Mouse (Mus musculus): ENCODE data around the gene Pik3r3. TPM values are rescaled to one million over a fixed set of nuclear protein-coding genes. Genes with fewer than 3 reads are reported as not detected.

Pik3r3 gene
- polyA plus RNA-seq, 1 experiment = 3.5 TPM

GRCm38 (mm10) chr4:116176543-116176988, 44.9 kb upstream of the Pik3r3 start:
- DNase-seq (ENCODE audit: low read depth in 1 of 2, low spot score in 2 of 2) = peak in 1 of 2 experiments; percentile 23
- WGBS = 4% methylated on average over 9 of the region's 10 CpGs
- H3K27ac ChIP-seq (ENCODE audit: insufficient read depth, low read length) = peak overlapping the region; percentile 37
- H3K36me3 ChIP-seq (ENCODE audit: control insufficient read depth, insufficient read depth, low read length) = no peaks in the 10 kb centered on the region
- H3K27me3 ChIP-seq (ENCODE audit: control insufficient read depth, insufficient read depth, low read length) = no peaks in the 10 kb centered on the region
- peak overlapping the region; percentile 25; the same call in 1 of the 2 replicates for H3K4me3 ChIP-seq (ENCODE audit: extremely low read depth, insufficient read depth, insufficient read length)
- H3K4me1 ChIP-seq (ENCODE audit: control insufficient read depth, insufficient read depth, insufficient read length) = peaks cover 17% of the 10 kb centered on the region; the same call in 1 of the 2 replicates
- no peak for TF ChIP-seq CTCF (IDR thresholded peaks at IDR 0.05; ENCODE audit: extremely low read depth, insufficient read depth, insufficient read length, insufficient replicate concordance)
- TF ChIP-seq POLR2A (IDR thresholded peaks at IDR 0.05; ENCODE audit: low read depth, low read length) = no peak

DNA sequence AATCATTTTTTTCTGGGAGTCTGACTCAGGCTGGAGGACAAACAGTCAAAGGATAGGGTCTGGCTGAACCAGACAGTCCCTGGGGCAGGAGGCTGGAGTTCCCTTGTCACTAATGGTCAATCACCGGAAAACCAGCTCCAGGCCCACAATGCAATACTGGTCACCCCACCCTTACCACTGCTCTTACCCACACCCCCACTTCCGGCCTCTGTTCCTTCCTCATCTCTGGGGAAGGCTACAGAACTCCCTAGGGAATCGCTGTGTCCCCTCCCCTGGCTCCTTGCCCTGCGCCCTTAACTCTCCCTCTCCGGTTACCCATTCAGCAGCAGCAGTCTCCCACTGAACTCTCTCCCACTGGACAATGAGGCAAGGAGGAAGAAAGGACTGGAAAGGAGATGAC, 44.3 kb upstream of the Pik3r3 start:
- H3K4me3 ChIP-seq (ENCODE audit: extremely low read depth, insufficient read depth, insufficient read length) = no peak overlapping the region
- 16% methylated on average over 5 of the region's 5 CpGs for WGBS

GRCm38 (mm10) chr4:116182079-116182478, 39.3 kb upstream of the Pik3r3 start:
- H3K4me3 ChIP-seq (ENCODE audit: extremely low read depth, insufficient read depth, insufficient read length) = no peak overlapping the region
- H3K4me1 ChIP-seq (ENCODE audit: control insufficient read depth, insufficient read depth, insufficient read length) = peaks cover 3% of the 10 kb centered on the region; the same call in 1 of the 2 replicates
- H3K36me3 ChIP-seq (ENCODE audit: control insufficient read depth, insufficient read depth, low read length) = no peaks in the 10 kb centered on the region
- peaks cover 1% of the 10 kb centered on the region; the same call in 1 of the 2 replicates for H3K27me3 ChIP-seq (ENCODE audit: control insufficient read depth, insufficient read depth, low read length)
- WGBS = 86% methylated on average over 3 of the region's 3 CpGs
- H3K27ac ChIP-seq (ENCODE audit: insufficient read depth, low read length) = no peak overlapping the region
- DNase-seq (ENCODE audit: low read depth in 1 of 2, low spot score in 2 of 2) = no peak
- TF ChIP-seq POLR2A (IDR thresholded peaks at IDR 0.05; ENCODE audit: low read depth, low read length) = no peak
- no peak for TF ChIP-seq CTCF (IDR thresholded peaks at IDR 0.05; ENCODE audit: extremely low read depth, insufficient read depth, insufficient read length, insufficient replicate concordance)

More for the DNA sequence above, 44.3 kb upstream of the Pik3r3 start:
- peaks cover 17% of the 10 kb centered on the region; the same call in 1 of the 2 replicates for H3K4me1 ChIP-seq (ENCODE audit: control insufficient read depth, insufficient read depth, insufficient read length)
- TF ChIP-seq POLR2A (IDR thresholded peaks at IDR 0.05; ENCODE audit: low read depth, low read length) (no peak), CTCF (IDR thresholded peaks at IDR 0.05; ENCODE audit: extremely low read depth, insufficient read depth, insufficient read length, insufficient replicate concordance) (no peak)
- no peaks in the 10 kb centered on the region for H3K27me3 ChIP-seq (ENCODE audit: control insufficient read depth, insufficient read depth, low read length)
- DNase-seq (ENCODE audit: low read depth in 1 of 2, low spot score in 2 of 2) = peak in 1 of 2 experiments; percentile 59
- H3K27ac ChIP-seq (ENCODE audit: insufficient read depth, low read length) = peak overlapping the region; percentile 73
- no peaks in the 10 kb centered on the region for H3K36me3 ChIP-seq (ENCODE audit: control insufficient read depth, insufficient read depth, low read length)

DNA sequence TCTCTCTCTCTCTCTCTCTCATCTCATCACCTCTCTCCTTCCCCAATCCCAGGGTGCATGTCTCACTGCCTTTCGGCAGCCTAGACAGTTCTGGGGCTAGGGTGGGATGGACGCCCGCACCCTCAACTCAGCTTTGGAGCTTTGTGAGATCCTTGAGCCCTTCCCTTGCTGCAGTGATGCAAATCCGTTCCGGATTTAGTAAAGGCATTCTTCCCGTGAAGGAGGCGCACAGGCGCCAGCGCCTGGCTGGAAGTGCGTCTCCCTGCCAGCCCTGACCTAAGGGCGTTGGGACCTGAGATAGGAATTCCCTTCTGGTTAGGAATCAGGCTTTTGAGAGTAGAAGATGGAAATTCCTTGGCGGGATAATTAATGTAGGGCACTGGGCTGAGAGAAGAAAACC, 38.7 kb upstream of the Pik3r3 start:
- TF ChIP-seq CTCF (IDR thresholded peaks at IDR 0.05; ENCODE audit: extremely low read depth, insufficient read depth, insufficient read length, insufficient replicate concordance) (no peak), POLR2A (IDR thresholded peaks at IDR 0.05; ENCODE audit: low read depth, low read length) (no peak)
- no peak for DNase-seq (ENCODE audit: low read depth in 1 of 2, low spot score in 2 of 2)
- Histone ChIP-seq H3K27ac (ENCODE audit: insufficient read depth, low read length) (no peak overlapping the region; the same call in 1 of the 2 replicates), H3K36me3 (ENCODE audit: control insufficient read depth, insufficient read depth, low read length) (no peaks in the 10 kb centered on the region), H3K4me3 (ENCODE audit: extremely low read depth, insufficient read depth, insufficient read length) (no peak overlapping the region), H3K27me3 (ENCODE audit: control insufficient read depth, insufficient read depth, low read length) (peaks cover 1% of the 10 kb centered on the region; the same call in 1 of the 2 replicates), H3K4me1 (ENCODE audit: control insufficient read depth, insufficient read depth, insufficient read length) (no peaks in the 10 kb centered on the region)
- 68% methylated on average over 12 of the region's 12 CpGs for WGBS

DNA sequence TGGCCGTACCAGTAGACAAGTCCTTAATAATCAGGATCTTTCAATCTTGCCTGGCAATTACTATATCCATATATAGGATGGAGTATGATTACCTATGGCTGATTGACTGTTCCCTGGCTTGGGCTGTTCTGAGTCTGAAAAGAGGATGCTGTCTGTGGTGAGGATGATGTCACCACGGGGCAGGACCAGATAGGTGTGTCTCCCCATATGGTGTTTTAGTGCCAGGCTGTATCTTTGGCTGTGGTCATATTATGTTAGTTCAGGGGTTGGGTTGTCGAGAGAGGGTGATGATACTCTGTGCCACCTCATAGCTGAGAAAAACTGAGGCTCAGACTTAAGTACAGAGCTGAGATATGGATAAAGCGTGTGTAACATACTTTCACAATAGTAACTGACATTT, 36.3 kb upstream of the Pik3r3 start:
- H3K4me1 ChIP-seq (ENCODE audit: control insufficient read depth, insufficient read depth, insufficient read length) = no peaks in the 10 kb centered on the region
- no peak overlapping the region for H3K27ac ChIP-seq (ENCODE audit: insufficient read depth, low read length)
- WGBS = 75% methylated on average over 4 of the region's 4 CpGs
- H3K27me3 ChIP-seq (ENCODE audit: control insufficient read depth, insufficient read depth, low read length) = peaks cover 1% of the 10 kb centered on the region; the same call in 1 of the 2 replicates
- no peak for TF ChIP-seq CTCF (IDR thresholded peaks at IDR 0.05; ENCODE audit: extremely low read depth, insufficient read depth, insufficient read length, insufficient replicate concordance)
- no peak for TF ChIP-seq POLR2A (IDR thresholded peaks at IDR 0.05; ENCODE audit: low read depth, low read length)
- no peak overlapping the region for H3K4me3 ChIP-seq (ENCODE audit: extremely low read depth, insufficient read depth, insufficient read length)
- no peak for DNase-seq (ENCODE audit: low read depth in 1 of 2, low spot score in 2 of 2)
- H3K36me3 ChIP-seq (ENCODE audit: control insufficient read depth, insufficient read depth, low read length) = no peaks in the 10 kb centered on the region

GRCm38 (mm10) chr4:116192286-116192835, 29.1 kb upstream of the Pik3r3 start:
- no peak overlapping the region for H3K27ac ChIP-seq (ENCODE audit: insufficient read depth, low read length)
- H3K27me3 ChIP-seq (ENCODE audit: control insufficient read depth, insufficient read depth, low read length) = no peaks in the 10 kb centered on the region
- H3K36me3 ChIP-seq (ENCODE audit: control insufficient read depth, insufficient read depth, low read length) = no peaks in the 10 kb centered on the region
- no peak for TF ChIP-seq POLR2A (IDR thresholded peaks at IDR 0.05; ENCODE audit: low read depth, low read length)
- no peak for TF ChIP-seq CTCF (IDR thresholded peaks at IDR 0.05; ENCODE audit: extremely low read depth, insufficient read depth, insufficient read length, insufficient replicate concordance)
- H3K4me3 ChIP-seq (ENCODE audit: extremely low read depth, insufficient read depth, insufficient read length) = no peak overlapping the region
- DNase-seq (ENCODE audit: low read depth in 1 of 2, low spot score in 2 of 2) = no peak
- no peaks in the 10 kb centered on the region for H3K4me1 ChIP-seq (ENCODE audit: control insufficient read depth, insufficient read depth, insufficient read length)
- WGBS = 28% methylated on average over 4 of the region's 4 CpGs

Measured in spleen, adult 2 months (tissue).